Mouse (Mus musculus): ENCODE measurements at regions not wholly inside any gene's neighbourhood (a gene's known extent, or its start where the extent isn't known, plus 50 kb on each side); places are given as distances from the start of the nearest gene placed in this dataset.

GRCm38 (mm10) chr6:100046186-100046990 is 240.9 kb downstream of the Rybp start:
- no peak for DNase-seq (ENCODE audit: low spot score)

- DNase-seq (ENCODE audit: low spot score) = no peak
Measured at GRCm38 (mm10) chr6:100045109-100045508, 242.2 kb downstream of the Rybp start.

DNA sequence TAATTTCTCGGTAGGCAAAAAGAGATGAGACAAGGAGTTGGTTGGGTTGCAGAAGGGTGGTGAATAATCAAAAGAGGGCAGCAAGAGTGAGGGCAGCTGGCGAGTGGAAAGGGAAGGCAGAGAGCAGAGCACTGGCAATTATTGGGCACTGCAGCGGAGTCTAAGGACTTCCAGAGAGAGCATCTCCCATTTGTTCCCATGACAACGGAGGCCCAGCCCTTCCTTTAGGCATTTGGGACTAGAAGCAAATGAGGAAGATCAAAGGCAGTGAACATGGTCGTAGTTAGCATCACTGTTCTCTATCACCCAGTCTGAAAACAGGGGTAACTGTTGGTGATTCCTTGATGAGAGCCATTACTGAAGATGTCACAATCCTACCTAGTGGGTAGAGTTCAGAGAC is 246.1 kb downstream of the Rybp start:
- DNase-seq (ENCODE audit: low spot score) = no peak

- DNase-seq (ENCODE audit: low spot score) = no peak
Measured at GRCm38 (mm10) chr6:100040459-100040984, 246.8 kb downstream of the Rybp start.

DNA sequence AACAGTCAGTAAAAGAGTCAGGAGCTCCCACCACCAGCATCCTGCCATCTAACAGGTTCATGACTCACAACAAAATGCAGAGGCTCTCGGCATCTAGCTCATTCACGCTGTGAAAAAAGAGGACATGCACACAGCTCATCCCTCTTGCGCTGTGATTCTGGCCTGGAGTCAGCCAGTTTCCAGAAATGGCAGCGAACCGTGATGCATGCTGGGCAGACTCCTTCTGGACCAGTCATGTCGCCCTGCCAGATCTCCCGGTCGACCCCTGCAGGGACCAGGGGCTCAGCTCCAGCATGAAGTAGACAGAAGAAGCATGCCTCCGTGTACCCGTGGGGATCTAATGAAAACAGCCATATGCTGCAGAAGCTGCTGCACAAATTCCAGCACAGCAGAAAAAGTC is 254.6 kb downstream of the Rybp start:
- DNase-seq (ENCODE audit: low spot score) = no peak

GRCm38 (mm10) chr6:100030522-100030921 is 256.8 kb downstream of the Rybp start:
- no peak for DNase-seq (ENCODE audit: low spot score)

DNA sequence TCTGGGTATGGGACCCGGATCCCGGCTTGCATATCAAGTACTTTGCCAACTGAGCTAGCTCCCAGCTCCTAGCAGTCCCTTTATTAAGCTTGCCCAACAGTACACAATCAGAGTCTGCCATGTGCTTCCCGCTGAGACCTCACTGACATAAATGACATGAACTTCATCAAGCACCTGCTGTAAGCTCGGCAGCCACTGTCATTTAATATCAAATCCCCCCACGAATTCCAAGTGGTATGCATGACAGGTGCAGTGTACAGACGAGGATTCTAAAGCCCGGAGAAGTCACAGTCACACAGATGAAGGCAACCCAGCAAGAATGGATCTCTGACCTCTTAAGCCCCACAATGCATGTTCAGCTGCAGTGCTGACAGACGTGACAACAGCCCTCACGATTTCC is 257.3 kb downstream of the Rybp start:
- no peak for DNase-seq (ENCODE audit: low spot score)

DNA sequence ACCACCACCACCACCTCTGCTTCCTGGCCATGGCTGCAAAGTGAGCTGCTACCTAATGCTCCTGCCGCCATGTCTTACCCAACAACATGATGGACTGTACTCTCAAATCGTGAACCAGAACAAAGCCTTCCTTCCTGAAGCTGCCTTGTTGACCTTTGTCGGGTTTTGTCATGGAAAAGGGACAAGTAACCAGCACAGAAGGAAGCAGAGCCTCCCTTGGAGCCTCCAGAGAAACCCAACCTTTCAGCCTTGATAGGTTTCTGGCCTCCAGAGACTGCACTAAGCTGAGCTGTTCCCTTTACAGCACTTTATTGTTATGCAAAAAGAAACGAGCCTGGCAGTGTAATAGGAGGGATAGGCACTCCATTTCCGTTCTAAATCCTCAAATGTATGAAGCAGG is 259.8 kb downstream of the Rybp start:
- DNase-seq (ENCODE audit: low spot score) = no peak

GRCm38 (mm10) chr6:100025531-100025951 is 261.7 kb downstream of the Rybp start:
- DNase-seq (ENCODE audit: low spot score) = no peak

- DNase-seq (ENCODE audit: low spot score) = no peak
Measured at GRCm38 (mm10) chr6:100023434-100024095, 263.7 kb downstream of the Rybp start.

DNA sequence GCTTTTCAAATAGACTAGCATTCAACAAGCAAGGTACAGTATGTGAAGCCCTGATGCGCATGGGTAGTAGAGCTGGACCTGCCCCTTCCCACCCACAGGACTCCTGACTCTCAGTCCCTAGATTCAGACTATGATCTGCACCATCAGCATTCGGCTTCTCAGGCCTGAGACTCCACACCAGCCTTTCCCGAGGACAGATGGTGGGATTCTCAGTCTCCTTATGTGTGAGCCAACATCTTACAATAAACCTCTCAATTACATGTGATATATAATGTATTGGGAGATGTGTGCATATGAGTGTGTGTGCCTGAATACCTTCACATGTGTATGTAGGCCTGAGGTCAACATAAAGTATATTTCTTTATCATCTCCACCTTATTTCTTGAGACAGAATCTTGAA is 268.3 kb downstream of the Rybp start:
- no peak for DNase-seq (ENCODE audit: low spot score)

DNA sequence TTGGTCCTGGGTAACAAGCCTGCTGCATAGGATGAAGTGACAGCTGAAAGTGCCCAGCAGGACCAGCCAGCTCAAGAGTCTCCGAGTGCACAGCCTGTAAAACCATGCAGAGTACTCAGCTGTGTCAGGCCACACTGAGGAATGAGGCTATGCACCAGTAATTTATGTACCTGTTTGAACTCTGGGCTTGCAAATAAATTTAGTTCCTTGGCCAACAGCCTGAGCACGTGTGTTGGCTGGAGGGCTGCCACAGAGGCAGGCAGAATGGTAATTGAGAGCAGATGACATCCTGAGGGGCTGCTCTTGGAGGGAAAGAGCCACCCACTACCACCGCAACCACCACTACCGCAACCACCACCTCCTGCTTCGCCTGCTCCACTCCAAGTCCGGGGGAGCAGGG is 273.3 kb downstream of the Rybp start:
- DNase-seq (ENCODE audit: low spot score) = no peak

DNA sequence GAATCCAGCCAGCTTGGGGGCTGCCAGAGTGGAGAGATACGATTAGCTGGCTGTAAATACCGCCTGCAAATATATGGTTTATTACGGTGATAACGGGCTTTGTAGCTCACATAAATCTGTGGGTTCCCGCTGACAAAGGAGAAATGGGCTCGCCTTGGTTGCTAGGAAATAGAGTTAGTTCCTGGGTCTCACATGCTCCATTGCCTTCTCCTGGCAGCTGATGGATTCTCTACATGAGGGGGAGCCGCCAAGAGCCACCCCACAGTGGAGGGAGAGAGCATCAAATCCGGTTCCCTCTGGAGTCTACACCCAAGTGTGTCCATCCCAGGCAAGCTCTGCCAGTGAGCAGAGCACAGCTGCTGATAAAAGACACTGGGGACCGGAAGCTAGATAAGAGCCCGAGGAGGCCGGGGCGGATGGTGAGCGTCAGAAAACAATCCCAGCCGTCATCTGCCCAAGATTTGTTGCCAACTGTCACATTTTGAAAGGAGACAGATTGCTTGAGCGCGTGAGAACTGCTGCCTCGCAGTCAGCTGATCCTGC is 275.7 kb downstream of the Rybp start:
- no peak for DNase-seq (ENCODE audit: low spot score)

DNA sequence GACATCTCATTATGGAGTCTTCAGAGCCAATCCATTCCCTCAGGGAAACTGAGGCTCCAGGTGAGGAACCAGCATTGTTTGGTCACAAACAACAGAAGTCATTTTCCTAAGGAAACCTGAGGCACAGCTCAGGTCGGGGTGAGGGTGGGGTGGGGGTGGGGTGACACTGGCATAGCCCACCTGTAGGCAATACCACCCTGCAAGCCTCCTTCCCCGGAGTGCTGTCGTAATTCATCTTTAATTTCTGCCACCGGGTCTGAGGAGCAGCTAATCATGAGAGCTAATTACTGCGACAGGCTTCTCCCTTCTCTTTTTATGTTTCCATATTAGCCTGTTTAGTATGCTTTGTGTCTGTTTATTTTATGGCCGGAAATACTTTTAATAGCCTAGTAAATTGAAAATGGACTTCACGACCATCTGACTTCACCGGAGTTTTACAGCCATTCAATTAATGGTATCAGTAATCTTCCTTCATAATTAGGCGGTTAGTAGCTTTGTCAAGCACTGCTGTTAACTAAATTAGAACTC is 276.3 kb downstream of the Rybp start:
- no peak for DNase-seq (ENCODE audit: low spot score)

- DNase-seq (ENCODE audit: low spot score) = no peak
Measured at GRCm38 (mm10) chr6:99999711-100000365, 273.6 kb upstream of the Prok2 start.

DNA sequence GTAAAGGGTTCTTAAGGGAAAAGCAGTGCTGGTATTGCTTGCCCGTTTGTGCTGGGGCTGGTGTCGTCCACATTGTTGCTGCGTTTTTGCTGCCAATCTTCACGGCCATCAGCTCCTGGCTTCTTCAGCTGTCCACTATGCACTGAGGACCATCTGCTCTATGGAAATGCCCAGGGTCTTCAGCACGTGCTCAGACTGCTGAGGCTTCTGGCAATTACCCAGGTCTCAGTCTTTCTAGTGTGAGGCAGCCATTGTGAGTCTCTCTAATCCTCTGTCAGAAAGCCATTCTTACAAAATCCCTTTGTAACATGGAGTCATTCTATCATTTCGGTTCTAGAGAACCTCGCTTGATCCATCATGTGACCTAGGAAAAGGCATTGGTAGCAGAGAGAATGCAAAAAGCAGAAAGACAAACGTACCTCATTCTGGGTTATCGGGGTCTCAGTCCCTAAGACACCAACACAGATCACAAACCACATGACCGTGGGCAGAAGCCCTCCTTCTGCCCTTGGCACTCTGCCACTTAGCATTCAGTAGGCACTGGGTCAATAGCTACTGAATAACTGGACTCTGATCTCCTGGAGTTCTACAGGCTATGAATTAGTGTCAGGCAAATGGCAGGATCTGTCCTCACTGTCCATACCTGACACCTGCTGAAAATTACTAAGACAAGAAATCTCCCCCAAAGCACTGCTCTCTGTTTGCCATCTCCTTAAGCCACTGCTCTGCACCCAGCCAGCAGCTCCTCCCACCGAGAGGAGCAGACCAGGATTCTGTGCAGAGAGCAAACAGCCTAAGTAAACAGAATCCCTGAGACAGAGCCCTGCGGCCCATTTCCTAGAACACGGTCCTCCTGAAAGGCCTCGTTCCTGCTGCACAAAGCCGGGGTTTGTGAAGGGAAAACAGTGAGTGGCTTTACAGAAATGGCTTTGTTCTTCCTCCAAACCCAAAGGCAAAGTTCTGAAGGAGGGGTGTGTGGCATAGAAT is 270.1 kb upstream of the Prok2 start:
- no peak for DNase-seq (ENCODE audit: low spot score)

DNA sequence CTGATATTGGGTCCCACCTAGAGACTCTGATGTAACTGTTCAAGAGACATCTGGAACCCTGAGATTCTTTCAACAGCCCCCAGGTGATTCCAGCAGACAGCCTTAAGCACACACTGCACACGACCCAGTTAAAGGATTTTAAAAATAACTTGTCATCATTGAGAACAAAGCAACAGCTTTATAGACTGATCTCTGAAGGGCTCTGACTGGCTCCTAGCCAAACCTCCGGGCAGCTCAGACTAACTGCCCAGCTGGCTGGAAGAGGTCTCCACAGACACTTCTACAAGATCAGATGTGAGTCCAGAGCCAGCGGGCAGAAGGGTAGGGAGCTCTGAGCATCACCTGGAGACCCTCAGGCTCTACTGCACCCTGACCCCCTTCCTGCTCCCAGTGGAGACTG is 267.8 kb upstream of the Prok2 start:
- DNase-seq (ENCODE audit: low spot score) = no peak

DNA sequence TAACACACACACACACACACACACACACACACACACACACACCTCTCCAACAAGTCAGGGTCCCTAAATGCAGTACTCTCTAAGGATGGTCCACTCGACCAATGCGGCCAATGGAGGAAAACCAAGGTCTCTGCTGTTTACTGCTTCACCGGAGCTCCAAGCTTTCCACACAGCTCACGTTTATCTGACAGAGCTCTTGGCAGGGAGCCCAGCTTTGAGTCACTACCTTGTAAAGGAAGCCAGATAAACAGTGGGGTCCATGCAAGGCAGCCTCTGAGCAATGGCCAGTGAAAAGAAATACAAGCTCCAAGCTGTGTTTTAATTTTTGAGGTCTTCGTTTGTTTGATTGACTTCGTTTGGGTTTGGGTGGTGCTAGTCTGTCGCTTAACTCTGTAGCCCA is 264.9 kb upstream of the Prok2 start:
- peak; percentile 67 for DNase-seq (ENCODE audit: low spot score)

DNA sequence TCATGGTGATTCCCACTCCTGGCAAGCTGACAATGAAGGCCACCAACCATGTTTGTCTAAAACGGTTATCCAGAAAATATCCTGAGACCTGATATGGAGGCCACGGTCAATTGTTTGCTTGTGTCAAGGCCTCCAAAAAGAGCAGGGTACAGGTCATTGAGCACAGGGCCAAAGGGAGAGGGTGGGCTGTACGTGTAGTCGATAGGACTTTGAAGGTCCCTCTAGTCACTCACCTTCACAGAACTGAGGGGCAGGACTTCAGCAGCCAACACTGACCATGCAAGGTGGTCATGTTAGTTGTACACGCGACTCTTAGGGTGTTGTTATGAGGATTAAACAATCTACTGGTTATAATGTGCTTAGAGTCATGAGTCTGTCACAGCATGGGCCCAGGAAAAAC is 264.4 kb upstream of the Prok2 start:
- DNase-seq (ENCODE audit: low spot score) = no peak

GRCm38 (mm10) chr6:99986449-99986848 is 260.3 kb upstream of the Prok2 start:
- no peak for DNase-seq (ENCODE audit: low spot score)

DNA sequence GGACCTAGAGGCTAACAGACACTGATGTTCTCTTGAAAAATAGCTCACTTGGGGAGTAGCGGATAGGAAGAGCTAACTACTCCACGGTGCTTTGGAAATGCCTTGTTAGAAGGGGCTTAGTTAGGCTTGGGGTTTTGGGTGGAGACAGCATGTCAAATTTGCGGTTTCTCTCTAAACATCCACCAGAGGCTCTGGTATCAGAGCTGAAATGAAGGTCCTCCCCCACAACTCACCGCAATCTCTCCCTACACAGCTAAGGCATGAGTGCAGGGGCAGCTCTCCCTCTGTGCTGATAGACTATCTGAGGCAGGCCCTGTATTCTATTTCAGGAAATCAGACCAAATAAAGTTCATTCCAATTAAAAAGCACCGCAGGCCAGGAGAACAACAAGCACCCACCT is 259.1 kb upstream of the Prok2 start:
- no peak for DNase-seq (ENCODE audit: low spot score)
